Mouse (Mus musculus) neural tube, embryonic 14.5 days (tissue): ENCODE data around the gene Coro6. TPM values are rescaled to one million over a fixed set of nuclear protein-coding genes. Genes with fewer than 3 reads are reported as not detected.

Experiments
- ATAC-seq: fragments of 200-750 bp; cut with Nextera tagmentation; 2 replicates; pipeline ENCODE4 v1.8.0; 2017; ENCODE audit warnings: low read depth, mild to moderate bottlenecking, moderate TSS enrichment, moderate library complexity
- H3K27ac ChIP-seq: fragments of 300-500 bp; sonication (generic); 2 replicates; pipeline ENCODE4 v1.5.1; 2014; ENCODE audit warnings: low read depth, mild to moderate bottlenecking, control low read depth, low read length, moderate library complexity, mixed read lengths
- H3K27me3 ChIP-seq: fragments of 300-500 bp; sonication (generic); 2 replicates; pipeline ENCODE4 v1.6.1; 2014; ENCODE audit warnings: low read length; ENCODE audit not compliant: control insufficient read depth, insufficient read depth
- H3K36me3 ChIP-seq: fragments of 300-500 bp; sonication (generic); 2 replicates; pipeline ENCODE4 v1.6.1; 2014; ENCODE audit warnings: low read length, mixed read lengths; ENCODE audit not compliant: control insufficient read depth, insufficient read depth
- H3K4me1 ChIP-seq: fragments of 300-500 bp; sonication (generic); 2 replicates; pipeline ENCODE4 v1.6.1; 2014; ENCODE audit warnings: low read length; ENCODE audit not compliant: control insufficient read depth, insufficient read depth
- H3K4me2 ChIP-seq: fragments of 300-500 bp; sonication (generic); 2 replicates; pipeline ENCODE4 v1.6.1; 2014; ENCODE audit warnings: mild to moderate bottlenecking, low read depth, low read length, control low read depth
- H3K4me3 ChIP-seq: fragments of 300-500 bp; sonication (generic); 2 replicates; pipeline ENCODE4 v1.5.1; 2014; ENCODE audit warnings: low read depth, low read length, control low read depth, mixed read lengths
- H3K9ac ChIP-seq: fragments of 300-500 bp; sonication (generic); replicated peaks from 2 replicates; pipeline ENCODE4 v1.6.1; 2014; ENCODE audit warnings: low read depth, mild to moderate bottlenecking, control low read depth, low read length, mixed read lengths
- H3K9me3 ChIP-seq: fragments of 300-500 bp; sonication (generic); 2 replicates; pipeline ENCODE4 v1.6.1; 2016; ENCODE audit warnings: low read length; ENCODE audit not compliant: control insufficient read depth
- WGBS: fragments of 180-500 bp; shearing (Covaris S2); extraction: QIAGEN DNeasy Blood & Tissue Kit; methylation state at CpG from one replicate; pipeline ENCODE4 v1.1.7; 2014; 5-methylcytosine and 5-hydroxymethylcytosine counted together
- polyA plus RNA-seq: library from polyadenylated mRNA; unstranded; fragments of >200 nt; fragmentation: Nextera tagmentation; extraction: Ambion mirVana; gene quantifications from 2 replicates; pipeline ENCODE4 v1.2.1, GENCODE M21; 2014

Coro6 gene
- 0.27 and 0.83 TPM in 2 replicates for polyA plus RNA-seq

GRCm38 (mm10) chr11:77462283-77463100 lies at the start of gene Coro6:
TSS of gene Coro6 (plus strand) at chr11:77462411.
- peaks cover 9% of the 10 kb centered on the region for H3K27me3 ChIP-seq
- peak within 1 kb of the TSS; percentile 47 for H3K9ac ChIP-seq
- no peaks in the 10 kb centered on the region for H3K36me3 ChIP-seq
- H3K4me2 ChIP-seq: peak within 1 kb of the TSS; percentile 98
- ATAC-seq: 0 out of 2 replicates have a peak, but pooled peaks have one; percentile 55
- under 1% methylated on average over 63 of the region's 73 CpGs for WGBS
- no peak within 1 kb of the TSS for H3K27ac ChIP-seq
- peaks cover 11% of the 10 kb centered on the region for H3K4me1 ChIP-seq
- peak within 1 kb of the TSS; percentile 49 for H3K4me3 ChIP-seq
- no peaks in the 10 kb centered on the region for H3K9me3 ChIP-seq

GRCm38 (mm10) chr11:77414141-77414839 lies 47.9 kb upstream of the Coro6 start:
- no peak overlapping the region for H3K4me2 ChIP-seq
- no peaks in the 10 kb centered on the region for H3K4me1 ChIP-seq
- no peak overlapping the region for H3K9ac ChIP-seq
- H3K4me3 ChIP-seq: no peak overlapping the region
- H3K9me3 ChIP-seq: no peaks in the 10 kb centered on the region
- ATAC-seq: no peak
- H3K36me3 ChIP-seq: no peaks in the 10 kb centered on the region
- no peaks in the 10 kb centered on the region for H3K27me3 ChIP-seq
- H3K27ac ChIP-seq: no peak overlapping the region
- WGBS: 93% methylated on average over 2 of the region's 2 CpGs

GRCm38 (mm10) chr11:77416212-77417000 lies 45.8 kb upstream of the Coro6 start:
- H3K9me3 ChIP-seq: no peaks in the 10 kb centered on the region
- no peak overlapping the region for H3K27ac ChIP-seq
- no peak overlapping the region for H3K4me3 ChIP-seq
- H3K4me2 ChIP-seq: no peak overlapping the region
- no peaks in the 10 kb centered on the region for H3K36me3 ChIP-seq
- H3K27me3 ChIP-seq: no peaks in the 10 kb centered on the region
- no peaks in the 10 kb centered on the region for H3K4me1 ChIP-seq
- WGBS: 60% methylated on average over 4 of the region's 4 CpGs
- no peak overlapping the region for H3K9ac ChIP-seq
- no peak for ATAC-seq

GRCm38 (mm10) chr11:77418021-77418420 lies 44.2 kb upstream of the Coro6 start:
- no peak overlapping the region for H3K4me3 ChIP-seq
- no peaks in the 10 kb centered on the region for H3K9me3 ChIP-seq
- H3K27ac ChIP-seq: no peak overlapping the region
- WGBS: 97% methylated on average over 4 of the region's 4 CpGs
- H3K4me1 ChIP-seq: no peaks in the 10 kb centered on the region
- H3K4me2 ChIP-seq: no peak overlapping the region
- H3K36me3 ChIP-seq: no peaks in the 10 kb centered on the region
- H3K9ac ChIP-seq: no peak overlapping the region
- H3K27me3 ChIP-seq: no peaks in the 10 kb centered on the region
- no peak for ATAC-seq

GRCm38 (mm10) chr11:77423175-77423859 lies 38.9 kb upstream of the Coro6 start:
- WGBS: 87% methylated on average over 4 of the region's 4 CpGs
- ATAC-seq: no peak
- Histone ChIP-seq H3K4me2 (no peak overlapping the region), H3K27ac (no peak overlapping the region), H3K4me1 (no peaks in the 10 kb centered on the region), H3K36me3 (peaks cover 7% of the 10 kb centered on the region; the same call in 1 of the 2 replicates), H3K9ac (no peak overlapping the region), H3K4me3 (no peak overlapping the region), H3K9me3 (no peaks in the 10 kb centered on the region), H3K27me3 (no peaks in the 10 kb centered on the region)

GRCm38 (mm10) chr11:77428446-77428845 lies 33.8 kb upstream of the Coro6 start:
- ATAC-seq: no peak

GRCm38 (mm10) chr11:77437026-77437425 lies 25.2 kb upstream of the Coro6 start:
- Histone ChIP-seq H3K4me2 (no peak overlapping the region), H3K27ac (no peak overlapping the region), H3K36me3 (peaks cover 14% of the 10 kb centered on the region; the same call in 1 of the 2 replicates), H3K9me3 (no peaks in the 10 kb centered on the region), H3K4me3 (no peak overlapping the region), H3K4me1 (no peaks in the 10 kb centered on the region), H3K27me3 (no peaks in the 10 kb centered on the region), H3K9ac (no peak overlapping the region)
- ATAC-seq: no peak
- WGBS: 88% methylated on average over 2 of the region's 2 CpGs

More at GRCm38 (mm10) chr11:77428446-77428845, 33.8 kb upstream of the Coro6 start:
- H3K4me1 ChIP-seq: no peaks in the 10 kb centered on the region
- H3K9me3 ChIP-seq: no peaks in the 10 kb centered on the region
- H3K36me3 ChIP-seq: peaks cover 7% of the 10 kb centered on the region; the same call in 1 of the 2 replicates
- H3K27me3 ChIP-seq: no peaks in the 10 kb centered on the region
- no peak overlapping the region for H3K4me2 ChIP-seq
- WGBS: 91% methylated on average over 1 of the region's 1 CpGs
- H3K27ac ChIP-seq: no peak overlapping the region
- no peak overlapping the region for H3K9ac ChIP-seq
- no peak overlapping the region for H3K4me3 ChIP-seq

- Histone ChIP-seq H3K4me2 (no peak overlapping the region), H3K36me3 (peaks cover 17% of the 10 kb centered on the region; the same call in 1 of the 2 replicates), H3K4me1 (no peaks in the 10 kb centered on the region), H3K9me3 (no peaks in the 10 kb centered on the region), H3K27ac (no peak overlapping the region), H3K4me3 (no peak overlapping the region), H3K9ac (no peak overlapping the region), H3K27me3 (no peaks in the 10 kb centered on the region)
- no peak for ATAC-seq
- 92% methylated on average over 9 of the region's 9 CpGs for WGBS
Measured at GRCm38 (mm10) chr11:77440081-77440480, 22.1 kb upstream of the Coro6 start.
